Mouse (Mus musculus) lung, postnatal 25 days (tissue): ENCODE results near the gene Ccdc106.
A peak's percentile ranks its signal among the peaks of the same experiment; 100 is the strongest.
"Not testable (repeated sequence)": the region's sequence is repeated elsewhere in the genome, so short reads cannot be mapped to it uniquely, and the experiment has no call there.

Source experiments
- DNase-seq: peaks from one replicate; pipeline ENCODE4 v3.0.0; 2022; ENCODE audit warnings: low spot score

Ccdc106 gene

GRCm38 (mm10) chr7:5051193-5052192 lies 31.1 kb downstream of the Ccdc106 start, which contains the start of gene Zfp580:
Gene Zfp580 (plus strand): TSS chr7:5051538.
- peak; percentile 48 for DNase-seq

GRCm38 (mm10) chr7:5052438-5052837 lies 32.1 kb downstream of the Ccdc106 start:
- DNase-seq = no peak

GRCm38 (mm10) chr7:5052931-5053343 lies 32.6 kb downstream of the Ccdc106 start:
- no peak for DNase-seq

GRCm38 (mm10) chr7:5053456-5054179 lies 33.3 kb downstream of the Ccdc106 start:
- DNase-seq = no peak

- no peak for DNase-seq
Measured at GRCm38 (mm10) chr7:5056651-5057263, 36.4 kb downstream of the Ccdc106 start.

GRCm38 (mm10) chr7:5057381-5057780 lies 37.0 kb downstream of the Ccdc106 start:
- DNase-seq = no peak

GRCm38 (mm10) chr7:5057804-5058203 lies 37.5 kb downstream of the Ccdc106 start:
- DNase-seq = no peak

GRCm38 (mm10) chr7:5058631-5059030 lies 38.3 kb downstream of the Ccdc106 start:
- DNase-seq = no peak

- DNase-seq = no peak
Measured at GRCm38 (mm10) chr7:5059421-5059820, 39.1 kb downstream of the Ccdc106 start.

GRCm38 (mm10) chr7:5060239-5060731 lies 39.9 kb downstream of the Ccdc106 start:
- peak; percentile 80 for DNase-seq

GRCm38 (mm10) chr7:5060944-5061773 lies 40.8 kb downstream of the Ccdc106 start:
- peak; percentile 98 for DNase-seq

- peak; percentile 92 for DNase-seq
Measured at GRCm38 (mm10) chr7:5061774-5062359, 41.5 kb downstream of the Ccdc106 start, which contains the start of gene U2af2. Gene U2af2 (plus strand): TSS chr7:5062143.

GRCm38 (mm10) chr7:5062360-5063001 lies 42.1 kb downstream of the Ccdc106 start:
- DNase-seq = peak; percentile 65

GRCm38 (mm10) chr7:5064886-5065285 lies 44.5 kb downstream of the Ccdc106 start:
- DNase-seq = no peak

GRCm38 (mm10) chr7:5073586-5073985 lies 53.2 kb downstream of the Ccdc106 start:
- no peak for DNase-seq

- no peak for DNase-seq
Measured at GRCm38 (mm10) chr7:5074984-5075383, 54.6 kb downstream of the Ccdc106 start.

GRCm38 (mm10) chr7:5076931-5077330 lies 56.6 kb downstream of the Ccdc106 start:
- DNase-seq = no peak

GRCm38 (mm10) chr7:5079365-5080009 lies 59.1 kb downstream of the Ccdc106 start:
- DNase-seq = not testable (repeated sequence)

- peak; percentile 97 for DNase-seq
Measured at GRCm38 (mm10) chr7:5080010-5080751, 59.8 kb downstream of the Ccdc106 start, which contains the start of gene Epn1. Gene Epn1 (plus strand): TSS chr7:5080235.
